Mouse (Mus musculus) E14TG2a.4 (cell line): ENCODE measurements around the gene Cdc42ep3.

Experiments
- CTCF ChIP-seq: conservative IDR thresholded peaks from 2 replicates; pipeline ENCODE4 v1.5.1; 2014; ENCODE audit warnings: low read length
- NANOG ChIP-seq: IDR thresholded peaks from 2 replicates; pipeline ENCODE4 v1.6.1; 2014; ENCODE audit warnings: borderline replicate concordance, low read length, mixed read lengths
- POU5F1 ChIP-seq: IDR thresholded peaks from 2 replicates; pipeline ENCODE4 v1.6.1; 2014; ENCODE audit warnings: low read length, borderline replicate concordance

GRCm38 (mm10) chr17:79354444-79355270 lies at the start of gene Cdc42ep3:
- TF ChIP-seq CTCF (no peak), POU5F1 (no peak), NANOG (no peak)
